ENCODE assay signal across 9 mouse cellular contexts in genomic region chr1:184065589-184066361, GRCm38 (mm10). TPM values are rescaled to one million over a fixed set of nuclear protein-coding genes. Genes with fewer than 3 reads are reported as not detected.
A peak's percentile ranks its signal among the peaks of the same experiment; 100 is the strongest.
DNase-seq lines count a peak whose midpoint lies in the region; ATAC-seq lines count a peak whose summit lies in the region.
"Had no signal": no experiment of that assay in that cellular context is flagged by ENCODE, and none has a peak within 500 bp of the region (broad histone marks: within the 10 kb centered on the region; RNA-seq: fewer than 3 reads in every experiment).

No protein-coding gene starts in this region.

- peaks cover 8% of the 10 kb centered on the region; the same call in 1 of the 2 replicates for H3K4me1 ChIP-seq in intestine, embryonic 16.5 days (ENCODE audit: control insufficient read depth, insufficient read depth, low read length)
- H3K4me1 ChIP-seq in stomach, embryonic 15.5 days: peaks cover 9% of the 10 kb centered on the region; the same call in 1 of the 2 replicates

- H3K27ac ChIP-seq in intestine, embryonic 16.5 days (ENCODE audit: low read length): no peak overlapping the region
- H3K27ac ChIP-seq in stomach, embryonic 15.5 days: no peak overlapping the region

- 83% methylated on average over 13 of the region's 13 CpGs for WGBS in intestine, embryonic 16.5 days
- 75% methylated on average over 13 of the region's 13 CpGs for WGBS in stomach, embryonic 15.5 days

- no peaks in the 10 kb centered on the region for H3K9me3 ChIP-seq in intestine, embryonic 16.5 days (ENCODE audit: control insufficient read depth, low read length)
- no peaks in the 10 kb centered on the region for H3K9me3 ChIP-seq in stomach, embryonic 15.5 days

- H3K4me3 ChIP-seq in intestine, embryonic 16.5 days (ENCODE audit: low read length): no peak overlapping the region
- H3K4me3 ChIP-seq in stomach, embryonic 15.5 days (replicated peaks): no peak overlapping the region
- H3K4me3 ChIP-seq: erythroblast, embryonic 14.5 days had no signal

- H3K36me3 ChIP-seq in intestine, embryonic 16.5 days (ENCODE audit: control insufficient read depth, insufficient read depth, low read length): 0 out of 2 replicates have a peak, but pooled peaks cover 2% of the 10 kb centered on the region
- H3K36me3 ChIP-seq in stomach, embryonic 15.5 days: no peaks in the 10 kb centered on the region

- H3K27me3 ChIP-seq in intestine, embryonic 16.5 days (replicated peaks; ENCODE audit: control insufficient read depth, insufficient read depth, low read length): no peaks in the 10 kb centered on the region
- no peaks in the 10 kb centered on the region for H3K27me3 ChIP-seq in stomach, embryonic 15.5 days (replicated peaks)

- no peak overlapping the region for H3K9ac ChIP-seq in intestine, embryonic 16.5 days (ENCODE audit: low read depth, low read length)
- H3K9ac ChIP-seq in stomach, embryonic 15.5 days: no peak overlapping the region

- no peak overlapping the region for H3K4me2 ChIP-seq in intestine, embryonic 16.5 days (ENCODE audit: low read depth, low read length)
- no peak overlapping the region for H3K4me2 ChIP-seq in stomach, embryonic 15.5 days

- 0 out of 2 replicates have a peak, but pooled peaks have one; percentile 26 for ATAC-seq in intestine, embryonic 16.5 days
- peak; percentile 25; the same call in 1 of the 2 replicates for ATAC-seq in stomach, embryonic 15.5 days (ENCODE audit: insufficient read depth, low FRiP score, low read depth)

- DNase-seq in embryo, embryonic 10 days (ENCODE audit: low spot score): peak; percentile 12
- DNase-seq in embryo, embryonic 9.5 days (ENCODE audit: extremely low spot score): no peak
- peak; percentile 85 for DNase-seq in retina, postnatal 1 day
- DNase-seq in retina, embryonic 14.5 days (ENCODE audit: low spot score): no peak
- no peak for DNase-seq in urinary bladder, postnatal 4 days (ENCODE audit: low spot score in 2 of 2)
- DNase-seq in spleen, postnatal 36 days (ENCODE audit: low spot score in 2 of 2): no peak

RNA-seq across cellular contexts. Expression of gene 1700056E22Rik, which starts 31.7 kb away (rescaled TPM):
- polyA plus RNA-seq in intestine, embryonic 16.5 days (2015; fragmentation: Nextera tagmentation; extraction: Ambion mirVana): 1.0 and 1.5 TPM in 2 replicates
- 1.4 and 1.5 TPM in 2 replicates for polyA plus RNA-seq in stomach, embryonic 15.5 days (2015; fragmentation: Nextera tagmentation; extraction: Ambion mirVana)

RNA-seq across cellular contexts. Expression of gene Dusp10, which starts 52.7 kb away (rescaled TPM):
- polyA plus RNA-seq in intestine, embryonic 16.5 days (2015; fragmentation: Nextera tagmentation; extraction: Ambion mirVana): 10.9 and 11.0 TPM in 2 replicates
- polyA plus RNA-seq in stomach, embryonic 15.5 days (2015; fragmentation: Nextera tagmentation; extraction: Ambion mirVana): 8.1 and 9.4 TPM in 2 replicates

Comparison
In these comparisons a context has a peak if more than half of its experiments do, and no peak if none do; other contexts are left out.
1. DNase-seq: peak in embryo, embryonic 10 days (single experiment) and retina, postnatal 1 day (single experiment); none in embryo, embryonic 9.5 days (single experiment), retina, embryonic 14.5 days (single experiment), urinary bladder, postnatal 4 days (0 of 2) and spleen, postnatal 36 days (0 of 2).